Mouse (Mus musculus) spleen, postnatal 4 days (tissue): ENCODE results near the gene Kif1a.

ENCODE experiments used
- DNase-seq, 2 experiments: peaks; one replicate each; pipeline ENCODE4 v3.0.0; 2022; ENCODE audit warnings: low spot score in 2 of 2

Kif1a gene

DNA sequence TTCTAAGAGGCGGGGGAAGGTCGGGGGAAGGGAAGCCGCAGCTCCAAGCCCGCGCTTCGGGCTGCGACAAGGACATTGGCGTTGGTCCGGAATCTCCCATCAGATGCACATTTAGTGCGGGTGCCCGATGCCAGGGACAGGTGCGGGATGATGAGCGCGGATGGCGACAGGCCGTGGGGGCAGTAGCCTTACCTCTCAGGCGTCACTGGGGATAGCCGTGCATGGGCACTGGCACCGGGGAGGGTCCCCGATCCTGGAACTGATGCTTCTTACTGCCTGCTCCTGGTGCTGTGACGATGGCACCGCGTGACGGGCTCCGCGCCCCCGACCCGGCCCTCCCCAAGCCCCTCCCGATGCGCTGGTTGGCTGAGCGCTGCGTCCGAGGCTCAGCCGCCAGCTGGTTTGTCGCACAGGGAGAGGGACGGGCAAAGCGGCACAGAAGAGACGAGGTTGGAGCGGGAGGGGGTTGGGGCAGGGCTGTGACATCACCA, at the start of gene Kif1a:
Gene Kif1a, minus strand, starts transcription at position 381 of the 491 bp plus-strand sequence.
- no peak for DNase-seq

DNA sequence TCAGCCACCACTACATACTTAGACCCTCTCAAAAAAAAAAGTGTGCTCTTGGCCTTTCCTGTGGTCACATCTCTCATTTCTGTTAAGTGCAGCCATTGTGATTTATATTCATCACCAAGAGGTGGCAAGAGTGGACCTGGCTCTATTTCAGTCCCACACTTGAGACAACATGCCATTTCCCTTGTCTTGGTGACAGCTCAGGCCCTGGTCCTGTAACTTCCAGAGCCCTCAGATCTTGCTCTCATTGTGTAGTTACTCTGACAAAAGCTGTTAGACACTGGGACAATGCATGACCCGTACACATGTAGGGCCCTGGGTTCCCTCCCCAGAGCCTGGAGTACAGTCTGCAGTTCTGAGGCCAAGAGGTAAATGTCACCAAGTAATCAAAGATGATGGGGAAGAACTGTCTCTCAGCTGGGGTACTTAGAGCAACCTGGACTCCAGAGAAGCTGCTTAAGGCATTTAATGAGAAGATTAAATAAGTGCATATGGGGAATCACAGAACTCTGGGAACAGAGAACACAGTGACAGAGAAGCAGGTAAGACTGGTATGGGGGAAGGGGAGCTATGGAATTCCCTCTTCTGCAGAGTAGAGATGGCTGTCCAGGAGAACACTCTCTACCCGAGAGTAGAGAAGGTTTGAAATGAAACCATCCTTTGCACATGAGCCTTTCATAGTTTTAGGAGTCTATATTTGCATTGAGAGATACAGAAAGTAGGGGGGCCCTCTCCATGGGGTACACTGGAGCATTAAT, 49.3 kb upstream of the Kif1a start:
- DNase-seq, result no peak

DNA sequence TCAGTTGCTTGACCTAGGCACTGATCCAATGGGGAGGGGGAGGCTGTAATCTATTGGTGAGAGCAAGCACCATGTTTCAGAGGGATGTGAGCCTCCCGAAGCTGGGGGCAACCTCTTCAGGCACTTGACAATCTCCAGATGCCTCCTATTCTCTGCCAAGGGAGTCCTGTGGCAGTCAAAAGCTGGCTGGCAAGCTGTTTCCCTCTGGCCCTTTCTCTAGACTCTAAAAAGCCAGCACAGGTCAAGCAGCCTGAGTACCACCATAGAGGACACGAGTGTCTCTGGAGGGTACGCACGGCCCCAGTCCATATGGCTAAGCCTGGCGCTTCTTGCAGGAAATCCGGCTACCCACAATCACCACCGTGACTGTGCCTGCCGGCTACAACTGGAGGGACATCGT, 42.4 kb upstream of the Kif1a start:
- DNase-seq, result no peak

DNA sequence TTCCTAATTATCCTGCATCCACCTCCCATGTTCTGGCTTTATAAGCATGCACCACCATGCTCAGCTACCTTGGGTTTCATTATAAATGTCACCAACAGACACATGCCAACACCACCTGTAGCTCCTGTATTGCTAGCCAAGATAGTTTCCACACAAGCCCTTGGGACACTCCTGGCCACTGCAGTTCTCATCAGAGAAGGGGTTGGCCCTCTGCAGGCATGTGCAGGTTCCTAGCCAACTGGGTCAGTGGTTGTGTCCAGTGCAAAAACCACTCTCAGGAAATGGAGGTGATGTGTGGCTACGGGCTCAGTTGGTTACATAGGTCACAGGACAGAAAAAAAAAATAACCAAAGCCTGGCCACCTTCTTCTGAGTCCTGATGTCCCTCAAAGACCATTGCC, 41.1 kb upstream of the Kif1a start:
- DNase-seq, result no peak

DNA sequence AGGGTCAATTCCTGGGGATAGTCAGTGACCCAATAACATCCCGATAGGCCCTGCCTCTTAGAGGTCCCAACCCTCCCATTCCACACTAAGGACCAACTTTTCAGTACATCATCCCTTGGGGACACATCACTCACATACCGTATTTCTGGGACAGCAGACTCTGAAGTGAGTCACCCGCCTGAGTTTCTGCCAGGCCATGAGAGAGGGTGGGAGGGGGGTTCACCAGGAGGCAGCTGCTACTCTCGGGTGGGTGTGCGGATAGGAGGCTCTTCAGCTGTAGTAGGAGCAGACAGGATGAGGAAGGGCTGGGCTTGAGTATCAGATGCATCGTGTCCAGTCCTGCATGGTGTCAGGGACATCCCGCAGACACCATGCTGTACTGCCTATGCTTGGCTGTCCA, 38.0 kb upstream of the Kif1a start:
- no peak for DNase-seq

DNA sequence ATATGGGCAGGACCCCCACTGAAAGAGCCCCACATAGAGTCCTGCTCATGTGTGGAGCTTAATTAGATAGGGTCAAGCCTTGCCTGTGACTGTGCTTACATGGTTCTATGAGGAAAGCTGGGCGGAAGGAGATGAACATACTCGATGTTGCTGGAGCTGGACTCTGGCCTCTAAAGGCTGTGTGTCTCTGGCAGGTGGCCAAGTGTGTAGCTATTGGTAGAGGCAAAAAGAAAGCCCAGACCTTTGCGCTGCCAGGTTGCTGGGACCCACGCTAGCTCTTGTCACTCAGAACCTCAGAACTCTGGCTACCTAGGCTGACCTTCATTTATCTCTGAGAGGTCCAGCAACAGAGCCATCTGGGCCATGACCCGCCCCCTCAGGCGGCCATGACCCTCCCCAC, 36.8 kb upstream of the Kif1a start:
- DNase-seq, result no peak

DNA sequence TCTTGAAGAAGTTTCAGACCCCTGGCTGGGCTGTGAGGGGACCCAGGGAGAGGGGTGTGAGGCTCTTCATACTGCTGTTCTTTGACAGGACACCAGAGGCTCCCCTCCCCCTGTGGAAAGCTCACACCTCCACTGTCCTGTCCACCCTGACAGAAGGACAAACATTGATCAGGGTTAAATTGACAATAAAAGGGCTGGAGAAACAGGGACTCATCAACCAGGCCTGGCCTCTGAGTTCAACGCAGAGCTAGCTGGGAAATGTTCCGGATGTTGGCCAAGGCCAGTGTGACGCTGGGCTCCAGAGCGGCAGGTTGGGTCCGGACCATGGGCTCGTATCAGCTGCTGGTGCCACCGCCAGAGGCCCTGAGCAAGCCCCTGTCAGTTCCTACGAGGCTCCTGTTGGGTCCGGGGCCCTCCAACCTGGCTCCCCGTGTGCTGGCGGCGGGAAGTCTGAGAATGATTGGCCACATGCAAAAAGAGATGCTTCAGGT, 33.3 kb upstream of the Kif1a start, which contains the start of gene Agxt:
Gene Agxt, plus strand, starts transcription at position 205 of the 491 bp plus-strand sequence.
- DNase-seq, result no peak

DNA sequence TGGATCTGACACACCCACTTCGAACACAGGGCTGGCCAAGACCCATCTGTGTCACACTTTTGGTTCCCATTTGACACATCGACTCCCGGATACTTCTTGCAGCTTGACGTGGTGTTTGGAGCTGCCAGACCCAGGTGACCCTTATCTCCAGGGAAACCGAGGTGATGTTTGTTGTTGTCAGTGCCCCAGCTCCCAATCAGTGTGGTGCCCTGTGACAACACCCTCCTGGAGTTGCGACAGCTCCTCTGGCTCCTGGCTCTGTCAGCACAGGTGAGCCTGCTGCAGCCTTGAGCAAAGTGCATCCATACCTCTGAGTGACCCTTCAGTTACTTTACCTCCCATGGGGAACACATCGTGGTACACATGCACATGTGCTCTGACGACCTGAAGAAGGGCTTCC, 30.9 kb upstream of the Kif1a start:
- DNase-seq, result no peak

DNA sequence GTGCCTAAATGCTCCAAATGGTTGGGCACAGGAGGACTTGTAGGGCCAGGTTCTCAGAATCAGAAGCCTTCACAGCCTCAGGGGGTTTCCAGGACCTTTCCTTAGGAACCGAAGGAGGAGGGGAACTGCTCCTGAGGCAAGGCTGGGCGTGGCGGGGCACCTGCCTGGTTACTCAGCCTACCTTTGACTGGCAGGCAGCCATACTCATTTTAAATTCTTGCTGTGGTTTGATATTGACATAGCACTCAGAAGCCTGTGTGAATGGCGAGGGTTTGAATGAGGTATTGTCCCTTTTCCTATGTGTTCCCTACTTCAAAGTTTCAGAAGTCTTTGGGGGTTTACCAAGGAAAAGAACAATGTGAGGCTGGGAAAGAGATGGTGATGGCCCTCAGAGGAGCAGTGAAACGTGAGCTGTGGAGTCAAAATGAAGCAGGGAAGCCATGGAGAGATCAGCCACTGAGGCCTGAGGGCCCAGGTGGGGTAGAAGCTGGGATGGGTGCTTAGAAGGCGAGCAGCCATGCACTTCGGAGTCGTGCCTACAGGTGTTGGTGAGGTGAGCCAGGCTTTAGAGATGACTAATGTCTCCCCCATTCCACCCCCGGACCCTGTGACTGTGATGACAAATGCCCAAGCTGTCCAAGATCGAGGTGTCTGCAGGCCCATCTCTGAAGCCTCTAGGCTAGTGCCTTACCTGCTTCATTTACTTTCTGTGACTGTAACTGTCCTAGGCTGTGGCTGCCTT, 28.7 kb upstream of the Kif1a start:
- DNase-seq, result peak in 1 of 2 experiments; percentile 54

DNA sequence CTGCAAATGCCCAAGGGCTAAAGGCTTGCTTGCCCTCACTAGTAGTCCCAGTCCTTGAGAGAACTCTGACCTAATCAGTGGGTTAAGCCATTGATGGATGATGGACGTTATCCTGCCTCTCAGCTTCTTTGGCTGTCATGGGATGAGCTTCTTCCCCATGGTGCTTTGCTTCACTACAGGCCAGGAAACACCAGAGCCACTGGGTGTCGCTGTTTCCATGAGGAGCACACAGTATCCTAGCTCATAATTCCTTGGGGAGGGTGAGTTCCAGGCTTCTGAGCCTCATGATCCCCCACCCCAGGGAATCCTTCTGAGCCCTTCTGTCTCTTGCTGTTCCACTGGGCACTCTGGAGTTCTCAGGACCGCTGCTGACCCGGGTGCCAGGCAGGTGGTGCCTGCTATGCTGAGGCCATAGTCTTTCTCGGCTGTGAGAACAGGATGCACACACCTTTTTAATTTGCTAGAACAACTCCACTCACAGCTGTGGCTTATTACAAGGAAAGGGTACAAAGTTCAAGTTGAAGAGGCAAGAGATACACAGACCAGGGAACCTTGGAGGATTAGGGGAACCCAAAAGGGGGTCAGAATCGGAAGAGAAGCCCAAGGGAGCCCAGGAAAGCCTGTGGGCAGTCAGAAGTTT, 27.1 kb upstream of the Kif1a start:
- peak in 1 of 2 experiments; percentile 53 for DNase-seq

DNA sequence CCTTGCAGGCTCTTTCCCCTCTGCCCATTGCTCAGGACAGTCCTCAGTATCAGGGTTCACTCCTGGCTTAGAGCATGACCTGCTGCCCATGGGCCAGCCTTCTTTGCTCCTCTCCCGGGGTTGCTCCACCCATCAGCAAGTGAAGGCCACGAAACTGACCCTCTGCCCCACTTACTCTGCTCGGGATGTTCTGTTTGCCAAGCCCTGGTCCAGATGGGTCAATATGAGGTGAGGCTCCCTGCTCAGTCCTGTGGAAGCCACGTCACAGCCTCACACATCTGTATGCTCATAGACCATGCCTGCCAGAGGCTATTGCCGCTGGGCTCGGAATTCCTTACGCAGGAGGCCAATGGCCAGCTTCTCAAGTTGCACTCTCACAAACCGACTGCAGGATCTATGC, 26.5 kb upstream of the Kif1a start:
- DNase-seq, result peak in 1 of 2 experiments; percentile 51

DNA sequence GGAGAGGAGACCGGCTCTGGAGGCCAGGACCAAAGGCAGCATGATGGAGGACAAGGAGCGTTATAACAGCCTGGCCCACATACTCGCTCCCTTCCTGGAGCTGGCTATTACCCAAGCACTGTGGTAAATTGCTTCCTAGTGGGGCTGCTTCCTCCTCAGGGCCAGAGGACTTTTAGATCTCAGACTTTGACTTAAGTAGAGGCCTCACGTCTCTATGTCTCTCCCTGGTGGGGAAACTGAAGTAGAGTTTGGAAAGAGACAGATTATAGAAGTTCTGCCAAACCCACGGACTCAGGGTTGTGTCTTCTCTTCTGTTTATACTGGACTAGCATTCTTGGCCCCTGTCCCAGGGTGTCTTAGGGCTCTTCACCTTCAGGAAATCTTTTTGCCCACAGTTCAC, 23.5 kb upstream of the Kif1a start:
- DNase-seq, result peak in 1 of 2 experiments; percentile 56

DNA sequence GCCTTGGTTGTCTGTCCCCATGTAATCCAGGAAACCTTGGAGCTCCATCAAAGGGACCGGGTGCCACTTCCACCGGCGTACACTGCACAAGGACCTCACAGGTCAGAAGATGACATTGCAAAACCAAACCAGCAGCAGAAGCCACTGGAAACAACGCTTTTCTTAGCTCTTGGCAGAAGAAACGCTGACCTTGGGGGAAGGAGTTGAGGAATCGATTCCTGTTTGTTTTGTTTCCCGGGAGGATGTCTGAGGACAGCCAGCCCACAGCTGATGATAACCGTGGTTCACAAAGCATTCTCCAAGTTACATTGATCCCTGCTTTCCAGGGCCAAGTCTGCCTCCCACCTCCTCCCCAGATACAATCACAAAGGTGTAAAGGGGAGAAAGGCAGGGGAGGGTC, 22.3 kb upstream of the Kif1a start:
- no peak for DNase-seq

DNA sequence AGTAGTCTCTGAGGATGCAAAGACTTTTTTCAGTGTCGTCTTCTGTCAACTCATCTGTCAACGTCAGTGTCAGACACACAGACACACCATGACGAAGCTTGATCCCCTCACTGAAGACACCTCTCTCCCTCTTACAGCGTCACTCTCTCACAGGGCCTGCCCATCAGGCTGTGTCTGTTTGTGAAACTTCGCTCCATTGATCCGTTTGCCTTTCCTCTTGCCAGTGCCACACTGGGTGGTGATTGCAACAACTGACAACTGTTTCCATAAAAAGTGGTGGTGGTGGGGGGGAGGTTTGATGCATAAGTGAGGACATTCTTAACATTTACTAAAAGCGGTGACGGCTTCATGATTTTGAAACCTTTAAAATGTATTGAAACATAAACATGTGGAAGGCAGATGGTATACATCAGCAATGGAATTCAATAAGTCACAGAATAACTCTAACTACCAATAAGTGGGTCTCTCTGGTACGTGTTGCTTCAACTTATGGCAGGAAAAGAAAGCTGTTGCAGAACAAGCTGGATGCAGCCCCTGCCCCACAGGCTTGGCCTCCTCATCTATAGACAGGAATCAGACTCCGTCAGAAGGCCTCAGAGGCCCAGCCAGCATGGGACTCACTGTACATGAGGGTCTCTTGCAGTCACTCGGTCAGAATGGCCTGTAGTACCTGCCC, 21.6 kb upstream of the Kif1a start:
- no peak for DNase-seq

DNA sequence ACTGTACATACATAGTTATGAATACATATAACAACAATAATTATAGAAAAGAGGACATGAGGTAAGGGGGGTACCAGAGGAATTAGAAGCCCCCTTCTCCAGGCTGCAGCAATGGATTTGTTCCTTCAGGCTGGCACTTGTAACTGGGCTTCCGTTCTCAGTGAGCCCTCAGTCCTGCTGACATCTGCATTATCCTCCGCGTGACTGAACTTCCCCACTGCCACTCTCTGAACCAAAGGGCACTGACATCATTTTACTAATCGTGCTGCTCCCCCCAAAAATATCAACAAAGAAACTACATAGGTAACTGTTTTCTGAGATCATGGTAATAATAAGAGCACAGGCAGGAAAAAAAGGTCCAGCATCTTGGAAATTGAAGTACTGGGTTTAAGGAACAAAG, 17.1 kb upstream of the Kif1a start:
- DNase-seq, result no peak

DNA sequence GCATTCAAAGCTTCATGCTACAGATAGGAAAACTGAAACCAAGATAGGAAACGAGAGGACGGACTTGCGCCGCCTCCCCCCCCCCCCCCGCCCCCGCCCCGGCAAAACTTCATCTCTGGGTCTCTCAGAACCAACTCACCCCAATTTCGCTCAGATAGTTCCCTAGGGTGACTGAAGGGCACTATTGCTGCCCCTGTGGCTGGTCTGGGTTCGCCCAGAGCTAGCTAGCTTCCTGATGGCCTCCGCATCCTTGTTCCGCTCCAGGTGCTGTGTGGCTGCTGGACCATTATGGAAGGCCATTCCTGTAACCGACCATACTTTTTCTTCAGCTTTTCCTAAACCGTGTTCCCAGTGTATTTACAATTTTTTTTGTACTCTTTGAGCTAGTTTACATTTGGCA, 13.7 kb upstream of the Kif1a start:
- DNase-seq, result no peak

DNA sequence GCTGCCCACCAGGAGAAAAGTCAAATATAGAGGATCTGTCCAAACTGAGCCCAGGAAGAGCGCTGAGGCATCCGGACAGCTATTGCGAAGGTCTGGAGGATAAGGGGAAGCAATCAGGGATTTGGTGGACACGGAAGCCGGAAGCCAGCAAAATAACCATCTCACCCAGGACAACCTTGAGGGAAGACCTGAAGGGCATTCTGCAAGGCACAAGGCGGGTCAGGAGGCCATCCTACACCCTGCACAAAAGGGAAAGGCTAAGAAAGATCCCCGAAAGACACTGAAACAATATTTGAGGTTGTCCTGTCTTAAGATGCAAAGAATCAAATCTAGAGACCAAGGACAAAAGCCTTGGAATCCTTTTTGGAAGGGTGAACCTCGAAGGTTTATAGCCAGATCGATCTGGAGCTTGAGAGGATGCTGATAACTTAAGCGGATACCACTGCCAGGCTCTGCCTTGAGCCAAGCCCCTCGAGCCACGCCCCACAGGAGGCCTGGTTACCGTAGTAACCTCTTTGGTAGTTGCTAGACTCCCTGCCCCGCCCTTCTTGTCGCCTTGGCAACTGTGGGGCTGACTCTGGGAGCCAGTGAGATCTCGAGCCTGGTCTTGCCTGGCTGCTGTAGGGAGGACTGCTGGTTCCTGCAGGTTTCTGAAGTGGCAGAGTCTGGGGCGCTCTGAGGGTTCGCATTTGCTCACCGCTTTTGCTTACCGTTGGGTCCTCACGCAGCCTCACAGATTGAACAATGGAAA, 13.1 kb upstream of the Kif1a start:
- no peak for DNase-seq

DNA sequence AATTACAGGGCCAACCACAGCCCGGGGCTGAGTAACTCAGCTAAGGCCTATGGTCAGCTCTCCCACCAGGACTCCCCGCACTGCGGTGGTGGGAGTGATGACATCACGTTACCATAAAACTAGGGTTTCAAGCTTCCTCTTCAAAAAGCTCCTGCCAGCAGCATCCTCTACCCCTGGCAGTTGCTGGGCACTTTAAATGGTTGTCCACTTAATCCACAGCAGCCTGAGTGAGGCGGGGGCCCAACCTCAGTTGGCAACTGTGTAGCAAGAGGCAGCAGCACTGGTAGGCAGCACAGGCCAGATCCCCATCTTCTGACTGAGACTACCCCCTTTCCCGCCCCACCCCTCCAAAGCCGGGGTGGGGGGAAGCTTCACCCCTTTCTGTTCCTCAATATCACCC, 949 bp upstream of the Kif1a start:
- no peak for DNase-seq

DNA sequence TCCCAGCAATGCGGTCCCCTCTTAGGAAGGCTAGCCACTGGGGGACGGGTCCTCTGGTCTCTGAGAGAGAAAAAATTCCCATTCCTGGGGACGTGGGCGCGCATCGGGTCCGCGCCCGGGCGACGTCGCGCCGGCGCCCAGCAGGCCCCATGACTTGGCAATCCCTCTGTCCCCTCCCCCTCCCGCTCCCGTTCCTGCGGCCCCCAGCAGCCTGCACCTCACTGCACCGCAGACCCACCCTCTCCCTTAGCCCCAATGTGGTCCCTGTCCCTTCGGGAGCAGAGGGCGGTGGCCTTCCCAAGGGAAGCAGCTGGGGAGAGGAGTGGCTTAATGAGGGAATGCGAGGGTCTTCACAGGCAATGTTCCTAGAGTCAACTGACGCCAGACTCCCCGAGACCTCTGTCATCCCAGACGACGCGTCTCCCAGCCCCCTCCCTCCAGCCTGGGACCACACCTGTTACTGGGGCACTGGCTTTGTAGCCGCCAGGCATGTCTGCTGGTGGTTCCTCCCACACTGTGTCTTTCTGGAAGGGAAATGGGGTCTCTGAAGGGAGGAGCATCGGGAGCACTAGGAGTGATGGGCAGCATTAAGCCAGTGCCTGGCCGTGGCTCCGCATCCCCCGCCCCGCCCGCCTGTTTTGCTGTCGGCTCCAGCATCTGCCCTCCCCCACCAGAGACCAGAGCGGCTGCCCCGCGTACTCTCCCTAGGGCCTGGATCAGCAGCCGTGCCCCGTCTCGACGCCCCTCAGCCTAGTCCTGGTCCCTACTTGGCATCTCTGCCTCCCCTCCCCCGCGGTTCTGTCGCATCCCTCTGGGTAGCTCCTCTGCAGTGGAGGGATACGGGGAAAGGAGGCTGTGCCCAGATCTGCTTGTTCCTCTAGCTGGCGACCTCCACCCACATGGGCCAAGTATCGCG, 917 bp downstream of the Kif1a start:
- DNase-seq, result no peak

DNA sequence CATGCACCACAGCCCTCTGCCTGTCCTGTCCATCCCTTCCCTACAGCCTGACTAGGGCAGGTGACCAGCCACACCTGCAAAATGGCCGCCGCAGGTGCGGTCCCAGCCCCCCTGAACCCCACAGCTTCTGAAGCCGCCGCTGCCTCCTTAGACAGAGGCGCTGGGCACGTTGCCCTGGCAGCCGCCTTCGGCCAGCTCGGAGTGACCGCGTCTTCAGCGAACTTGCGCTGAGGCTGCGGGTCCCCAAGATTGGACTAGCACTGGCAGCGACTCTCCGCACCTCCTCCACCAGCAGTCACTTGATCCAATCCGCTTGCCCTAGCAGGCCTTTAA, 1.5 kb downstream of the Kif1a start:
- no peak for DNase-seq
